Mouse (Mus musculus): ENCODE results near the gene Fam71b. TPM values are rescaled to one million over a fixed set of nuclear protein-coding genes. Genes with fewer than 3 reads are reported as not detected.

The Fam71b gene
- polyA plus RNA-seq, 1 experiment from 2014 or later: not detected

- ATAC-seq (ENCODE audit: insufficient read depth, low FRiP score, low TSS enrichment): no peak
Observed at GRCm38 (mm10) chr11:46377819-46378782, 18.3 kb upstream of the Fam71b start.

GRCm38 (mm10) chr11:46380097-46380675 is 16.2 kb upstream of the Fam71b start:
- Histone ChIP-seq H3K4me2 (ENCODE audit: low read depth) (no peak overlapping the region), H3K9me3 (ENCODE audit: control insufficient read depth, low read length) (no peaks in the 10 kb centered on the region), H3K27ac (ENCODE audit: low read depth, low read length) (no peak overlapping the region), H3K9ac (ENCODE audit: low read length) (no peak overlapping the region), H3K27me3 (ENCODE audit: control insufficient read depth, insufficient read depth, low read length) (no peaks in the 10 kb centered on the region), H3K4me1 (ENCODE audit: control insufficient read depth, insufficient read depth, low read length) (no peaks in the 10 kb centered on the region), H3K36me3 (ENCODE audit: control insufficient read depth, insufficient read depth, low read length) (no peaks in the 10 kb centered on the region), H3K4me3 (ENCODE audit: low read depth, low read length) (no peak overlapping the region)
- 88% methylated on average over 7 of the region's 7 CpGs for WGBS
- DNase-seq (ENCODE audit: low spot score) (no peak), ATAC-seq (ENCODE audit: insufficient read depth, low FRiP score, low TSS enrichment) (no peak)

More at GRCm38 (mm10) chr11:46377819-46378782, 18.3 kb upstream of the Fam71b start:
- Histone ChIP-seq H3K36me3 (ENCODE audit: control insufficient read depth, insufficient read depth, low read length) (no peaks in the 10 kb centered on the region), H3K27me3 (ENCODE audit: control insufficient read depth, insufficient read depth, low read length) (no peaks in the 10 kb centered on the region), H3K4me2 (ENCODE audit: low read depth) (no peak overlapping the region), H3K9me3 (ENCODE audit: control insufficient read depth, low read length) (no peaks in the 10 kb centered on the region), H3K27ac (ENCODE audit: low read depth, low read length) (no peak overlapping the region), H3K9ac (ENCODE audit: low read length) (no peak overlapping the region), H3K4me1 (ENCODE audit: control insufficient read depth, insufficient read depth, low read length) (no peaks in the 10 kb centered on the region), H3K4me3 (ENCODE audit: low read depth, low read length) (no peak overlapping the region)
- 91% methylated on average over 8 of the region's 8 CpGs for WGBS
- DNase-seq (ENCODE audit: low spot score): no peak

DNA sequence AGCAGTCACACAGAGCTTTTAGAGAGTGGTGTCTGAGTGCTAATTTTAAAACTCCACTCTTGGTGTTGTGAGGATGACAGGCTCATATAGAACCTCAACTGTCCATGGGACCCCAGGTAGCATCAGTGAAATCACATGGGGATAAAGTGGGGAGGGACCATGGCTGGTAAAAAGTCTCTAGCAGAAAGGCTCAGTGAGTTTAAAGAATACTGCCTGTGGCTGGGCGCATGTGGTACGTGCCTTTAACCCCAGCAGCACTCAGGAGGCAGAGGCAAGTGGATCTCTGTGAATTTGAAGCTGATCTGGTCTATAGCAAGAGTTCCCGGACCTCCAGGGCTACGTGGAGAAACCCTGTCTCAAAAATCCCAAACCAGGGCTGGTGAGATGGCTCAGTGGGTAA is 13.9 kb upstream of the Fam71b start:
- ATAC-seq (ENCODE audit: insufficient read depth, low FRiP score, low TSS enrichment): no peak
- Histone ChIP-seq H3K27me3 (ENCODE audit: control insufficient read depth, insufficient read depth, low read length) (no peaks in the 10 kb centered on the region), H3K9ac (ENCODE audit: low read length) (no peak overlapping the region), H3K36me3 (ENCODE audit: control insufficient read depth, insufficient read depth, low read length) (no peaks in the 10 kb centered on the region), H3K4me3 (ENCODE audit: low read depth, low read length) (no peak overlapping the region), H3K4me1 (ENCODE audit: control insufficient read depth, insufficient read depth, low read length) (no peaks in the 10 kb centered on the region), H3K4me2 (ENCODE audit: low read depth) (no peak overlapping the region), H3K27ac (ENCODE audit: low read depth, low read length) (no peak overlapping the region), H3K9me3 (ENCODE audit: control insufficient read depth, low read length) (no peaks in the 10 kb centered on the region)
- WGBS: 92% methylated on average over 4 of the region's 4 CpGs
- no peak for DNase-seq (ENCODE audit: low spot score)

GRCm38 (mm10) chr11:46384925-46385324 is 11.4 kb upstream of the Fam71b start:
- 83% methylated on average over 2 of the region's 2 CpGs for WGBS
- H3K4me2 ChIP-seq (ENCODE audit: low read depth): no peak overlapping the region
- H3K27ac ChIP-seq (ENCODE audit: low read depth, low read length): no peak overlapping the region
- no peaks in the 10 kb centered on the region for H3K9me3 ChIP-seq (ENCODE audit: control insufficient read depth, low read length)
- DNase-seq (ENCODE audit: low spot score): no peak
- no peaks in the 10 kb centered on the region for H3K4me1 ChIP-seq (ENCODE audit: control insufficient read depth, insufficient read depth, low read length)
- H3K9ac ChIP-seq (ENCODE audit: low read length): no peak overlapping the region
- no peaks in the 10 kb centered on the region for H3K36me3 ChIP-seq (ENCODE audit: control insufficient read depth, insufficient read depth, low read length)
- no peaks in the 10 kb centered on the region for H3K27me3 ChIP-seq (ENCODE audit: control insufficient read depth, insufficient read depth, low read length)
- ATAC-seq (ENCODE audit: insufficient read depth, low FRiP score, low TSS enrichment): no peak
- H3K4me3 ChIP-seq (ENCODE audit: low read depth, low read length): no peak overlapping the region

GRCm38 (mm10) chr11:46386556-46386955 is 9.8 kb upstream of the Fam71b start:
- Histone ChIP-seq H3K9ac (ENCODE audit: low read length) (no peak overlapping the region), H3K27me3 (ENCODE audit: control insufficient read depth, insufficient read depth, low read length) (no peaks in the 10 kb centered on the region), H3K36me3 (ENCODE audit: control insufficient read depth, insufficient read depth, low read length) (no peaks in the 10 kb centered on the region), H3K4me2 (ENCODE audit: low read depth) (no peak overlapping the region), H3K4me1 (ENCODE audit: control insufficient read depth, insufficient read depth, low read length) (no peaks in the 10 kb centered on the region), H3K4me3 (ENCODE audit: low read depth, low read length) (no peak overlapping the region), H3K27ac (ENCODE audit: low read depth, low read length) (no peak overlapping the region), H3K9me3 (ENCODE audit: control insufficient read depth, low read length) (no peaks in the 10 kb centered on the region)
- WGBS: 89% methylated on average over 8 of the region's 8 CpGs
- DNase-seq (ENCODE audit: low spot score) (no peak), ATAC-seq (ENCODE audit: insufficient read depth, low FRiP score, low TSS enrichment) (no peak)

DNA sequence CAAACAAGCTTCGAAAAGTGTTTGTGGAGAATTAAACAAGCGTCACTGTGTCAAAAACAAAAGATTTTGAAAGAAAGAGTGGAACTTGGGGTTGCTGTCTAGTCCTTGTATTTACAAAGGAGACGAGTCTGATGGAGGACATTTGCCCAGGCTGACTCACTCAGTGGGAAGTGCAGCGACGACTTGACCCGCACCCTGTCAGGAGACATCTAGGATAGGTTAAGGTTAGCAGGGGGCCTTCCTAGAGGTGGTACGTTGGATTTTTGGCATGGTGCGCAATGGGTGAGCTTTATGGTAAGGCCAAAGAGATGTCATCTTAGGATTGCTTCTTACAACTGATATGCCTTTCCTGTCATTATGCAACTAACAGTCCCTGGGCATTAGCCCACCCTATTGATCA is 9.3 kb upstream of the Fam71b start:
- H3K9ac ChIP-seq (ENCODE audit: low read length): no peak overlapping the region
- no peak overlapping the region for H3K4me2 ChIP-seq (ENCODE audit: low read depth)
- no peaks in the 10 kb centered on the region for H3K27me3 ChIP-seq (ENCODE audit: control insufficient read depth, insufficient read depth, low read length)
- no peaks in the 10 kb centered on the region for H3K9me3 ChIP-seq (ENCODE audit: control insufficient read depth, low read length)
- no peak overlapping the region for H3K4me3 ChIP-seq (ENCODE audit: low read depth, low read length)
- H3K4me1 ChIP-seq (ENCODE audit: control insufficient read depth, insufficient read depth, low read length): no peaks in the 10 kb centered on the region
- ATAC-seq (ENCODE audit: insufficient read depth, low FRiP score, low TSS enrichment) (no peak), DNase-seq (ENCODE audit: low spot score) (no peak)
- 93% methylated on average over 8 of the region's 8 CpGs for WGBS
- H3K36me3 ChIP-seq (ENCODE audit: control insufficient read depth, insufficient read depth, low read length): no peaks in the 10 kb centered on the region
- H3K27ac ChIP-seq (ENCODE audit: low read depth, low read length): no peak overlapping the region

GRCm38 (mm10) chr11:46388438-46388837 is 7.9 kb upstream of the Fam71b start:
- Histone ChIP-seq H3K27me3 (ENCODE audit: control insufficient read depth, insufficient read depth, low read length) (no peaks in the 10 kb centered on the region), H3K36me3 (ENCODE audit: control insufficient read depth, insufficient read depth, low read length) (no peaks in the 10 kb centered on the region), H3K4me1 (ENCODE audit: control insufficient read depth, insufficient read depth, low read length) (no peaks in the 10 kb centered on the region), H3K4me2 (ENCODE audit: low read depth) (no peak overlapping the region), H3K9me3 (ENCODE audit: control insufficient read depth, low read length) (no peaks in the 10 kb centered on the region), H3K4me3 (ENCODE audit: low read depth, low read length) (no peak overlapping the region), H3K27ac (ENCODE audit: low read depth, low read length) (no peak overlapping the region), H3K9ac (ENCODE audit: low read length) (no peak overlapping the region)
- DNase-seq (ENCODE audit: low spot score) (no peak), ATAC-seq (ENCODE audit: insufficient read depth, low FRiP score, low TSS enrichment) (no peak)
- WGBS: 69% methylated on average over 6 of the region's 6 CpGs

- DNase-seq (ENCODE audit: low spot score) (no peak), ATAC-seq (ENCODE audit: insufficient read depth, low FRiP score, low TSS enrichment) (no peak)
- H3K27me3 ChIP-seq (ENCODE audit: control insufficient read depth, insufficient read depth, low read length): no peaks in the 10 kb centered on the region
- no peak within 1 kb of the TSS for H3K9ac ChIP-seq (ENCODE audit: low read length)
- no peak within 1 kb of the TSS for H3K4me2 ChIP-seq (ENCODE audit: low read depth)
- no peaks in the 10 kb centered on the region for H3K4me1 ChIP-seq (ENCODE audit: control insufficient read depth, insufficient read depth, low read length)
- no peaks in the 10 kb centered on the region for H3K9me3 ChIP-seq (ENCODE audit: control insufficient read depth, low read length)
- WGBS: 88% methylated on average over 13 of the region's 13 CpGs
- no peak within 1 kb of the TSS for H3K4me3 ChIP-seq (ENCODE audit: low read depth, low read length)
- no peaks in the 10 kb centered on the region for H3K36me3 ChIP-seq (ENCODE audit: control insufficient read depth, insufficient read depth, low read length)
- no peak within 1 kb of the TSS for H3K27ac ChIP-seq (ENCODE audit: low read depth, low read length)
Observed at GRCm38 (mm10) chr11:46389336-46390117, 6.8 kb upstream of the Fam71b start, which contains the start of gene Itk. Gene Itk, minus strand, starts transcription at chr11:46389515.
